Mouse (Mus musculus) lung, postnatal 0 days (tissue): ENCODE results near the gene Ankmy1.
A peak's percentile ranks its signal among the peaks of the same experiment; 100 is the strongest.

Experiments
- CTCF ChIP-seq: IDR thresholded peaks from 2 replicates; pipeline ENCODE4 v1.5.1; 2016; ENCODE audit warnings: antibody characterized with exemption, mild to moderate bottlenecking
- EP300 ChIP-seq: IDR thresholded peaks from 2 replicates; pipeline ENCODE4 v1.6.1; 2016; ENCODE audit warnings: antibody characterized with exemption, mild to moderate bottlenecking, control low read depth

DNA sequence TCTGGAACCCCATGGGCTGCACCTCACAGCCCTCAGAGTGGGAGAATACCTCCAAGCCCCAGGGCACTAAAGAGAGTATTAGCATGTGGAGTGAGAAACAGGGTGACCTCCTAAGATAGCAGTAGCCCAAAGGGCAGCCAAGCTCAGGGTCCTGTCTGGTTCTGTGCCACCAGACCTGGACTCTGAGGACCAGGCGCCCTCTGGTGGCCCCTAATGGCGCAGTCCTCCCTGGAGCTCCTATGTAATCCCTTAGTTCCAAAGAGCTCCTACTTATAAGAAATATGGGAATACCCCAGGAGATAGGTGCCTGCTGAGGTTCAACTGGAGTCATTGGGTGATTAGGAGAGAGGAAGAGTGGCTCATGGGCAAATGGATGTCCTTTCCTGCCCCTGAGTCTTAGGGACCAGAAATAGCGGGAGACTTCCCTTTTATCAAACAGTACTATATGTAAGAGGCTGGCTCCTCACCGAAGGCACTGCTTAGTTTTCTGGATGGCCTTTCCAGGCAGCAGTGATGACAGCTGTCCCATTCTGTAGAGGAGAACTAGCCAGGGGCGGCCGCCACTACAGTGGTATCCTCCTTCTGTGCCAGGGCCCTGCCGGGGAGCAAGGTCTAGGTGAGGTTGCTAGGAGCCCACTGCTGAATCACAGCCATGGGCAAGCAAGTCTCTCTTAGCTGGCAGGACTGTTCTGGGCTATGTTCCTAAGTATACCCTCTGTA, 68.6 kb downstream of the Ankmy1 start:
- peak; percentile 89 for TF ChIP-seq CTCF
- TF ChIP-seq EP300, result no peak
